Mouse (Mus musculus): ENCODE results near the gene Sox21. TPM values are rescaled to one million over a fixed set of nuclear protein-coding genes. Genes with fewer than 3 reads are reported as not detected.
A peak's percentile ranks its signal among the peaks of the same experiment; 100 is the strongest.

Sox21 gene
- polyA plus RNA-seq, 2 experiments: 0.65 to 0.98 TPM

DNA sequence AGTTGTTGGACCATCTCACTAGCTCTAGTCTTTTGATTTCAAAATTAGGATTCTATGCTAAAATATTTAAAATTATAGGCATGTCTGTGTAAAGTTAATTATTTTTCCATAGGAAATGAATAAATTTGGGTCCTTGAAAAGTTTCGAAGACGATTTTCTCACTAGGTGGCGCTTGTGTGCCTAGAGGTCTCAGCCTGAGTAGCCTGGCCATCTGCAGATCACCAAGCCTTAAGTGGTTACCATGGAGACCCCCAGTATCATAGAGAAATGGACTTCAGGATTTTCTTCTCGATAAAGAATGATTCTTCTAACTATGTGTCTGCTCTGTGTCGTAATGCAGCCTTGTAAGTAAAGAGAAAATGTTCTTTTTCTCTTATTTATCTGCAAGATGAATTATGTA, 27.2 kb downstream of the Sox21 start:
- no peak overlapping the region for H3K4me3 ChIP-seq (replicated peaks; ENCODE audit: low read length)
- ATAC-seq (ENCODE audit: low FRiP score, low read depth) (no peak), DNase-seq (ENCODE audit: low spot score) (peak; percentile 65)
- H3K9ac ChIP-seq (ENCODE audit: low read depth, low read length, severe bottlenecking): no peak overlapping the region
- no peak overlapping the region for H3K4me2 ChIP-seq (replicated peaks; ENCODE audit: low read depth, low read length, severe bottlenecking)
- no peaks in the 10 kb centered on the region for H3K27me3 ChIP-seq (ENCODE audit: control insufficient read depth, insufficient read depth, low read length)
- no peak for TF ChIP-seq POLR2A (IDR thresholded peaks at IDR 0.05; ENCODE audit: borderline replicate concordance, extremely low read depth, insufficient read depth, insufficient read length)
- no peaks in the 10 kb centered on the region for H3K9me3 ChIP-seq (ENCODE audit: control insufficient read depth, low read length)
- 30% methylated on average over 5 of the region's 5 CpGs for WGBS
- no peaks in the 10 kb centered on the region for H3K4me1 ChIP-seq (ENCODE audit: control insufficient read depth, insufficient read depth, low read length)
- no peaks in the 10 kb centered on the region for H3K36me3 ChIP-seq (ENCODE audit: control insufficient read depth, insufficient read depth, low read length)
- H3K27ac ChIP-seq (replicated peaks; ENCODE audit: low read depth, low read length): no peak overlapping the region

DNA sequence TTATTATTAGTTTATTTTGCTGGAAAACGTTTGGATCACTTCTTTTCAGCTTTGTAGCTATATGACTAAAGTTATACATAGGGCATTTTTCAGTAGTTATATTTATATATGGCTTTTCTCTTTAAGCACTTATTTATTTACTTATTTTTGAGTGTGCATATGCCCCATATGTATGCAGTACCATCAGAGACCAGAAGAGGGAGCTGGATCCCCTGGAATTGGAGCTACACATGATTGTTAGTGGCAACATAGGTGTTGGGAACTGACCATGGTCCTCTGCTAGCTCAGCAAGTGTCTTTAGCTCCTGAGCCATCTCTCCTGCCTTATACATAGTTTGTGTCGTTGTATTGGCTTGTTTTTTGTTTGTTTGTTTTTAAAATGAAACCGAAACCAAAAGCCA, 29.5 kb downstream of the Sox21 start:
- Histone ChIP-seq H3K27ac (replicated peaks; ENCODE audit: low read depth, low read length) (no peak overlapping the region), H3K4me3 (replicated peaks; ENCODE audit: low read length) (no peak overlapping the region), H3K36me3 (ENCODE audit: control insufficient read depth, insufficient read depth, low read length) (no peaks in the 10 kb centered on the region), H3K27me3 (ENCODE audit: control insufficient read depth, insufficient read depth, low read length) (no peaks in the 10 kb centered on the region), H3K4me1 (ENCODE audit: control insufficient read depth, insufficient read depth, low read length) (no peaks in the 10 kb centered on the region), H3K9me3 (ENCODE audit: control insufficient read depth, low read length) (no peaks in the 10 kb centered on the region; the same call in 1 of the 2 replicates), H3K9ac (ENCODE audit: low read depth, low read length, severe bottlenecking) (no peak overlapping the region), H3K4me2 (replicated peaks; ENCODE audit: low read depth, low read length, severe bottlenecking) (no peak overlapping the region)
- no peak for TF ChIP-seq POLR2A (IDR thresholded peaks at IDR 0.05; ENCODE audit: borderline replicate concordance, extremely low read depth, insufficient read depth, insufficient read length)
- ATAC-seq (ENCODE audit: low FRiP score, low read depth) (no peak), DNase-seq (ENCODE audit: low spot score) (no peak)
- 77% methylated on average over 3 of the region's 3 CpGs for WGBS

DNA sequence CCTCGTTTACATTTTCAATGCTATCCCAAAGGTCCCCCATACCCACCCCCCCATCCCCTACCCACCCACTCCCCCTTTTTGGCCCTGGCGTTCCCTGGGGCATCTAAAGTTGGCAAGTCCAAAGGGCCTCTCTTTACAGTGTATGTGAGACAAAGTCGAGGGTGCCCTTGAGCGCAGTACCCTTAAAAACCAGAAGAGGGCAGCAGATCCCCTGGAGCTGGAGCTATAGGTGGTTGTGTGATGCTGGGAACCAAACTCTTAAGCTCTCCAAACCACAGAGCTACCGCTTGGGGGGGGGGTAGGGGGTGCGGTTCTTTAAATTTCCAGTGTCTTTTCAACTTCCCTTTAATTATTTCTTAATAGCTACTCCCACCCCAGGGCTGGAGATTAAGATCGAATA, 33.8 kb downstream of the Sox21 start:
- Histone ChIP-seq H3K4me2 (replicated peaks; ENCODE audit: low read depth, low read length, severe bottlenecking) (no peak overlapping the region), H3K27me3 (ENCODE audit: control insufficient read depth, insufficient read depth, low read length) (no peaks in the 10 kb centered on the region), H3K27ac (replicated peaks; ENCODE audit: low read depth, low read length) (no peak overlapping the region), H3K36me3 (ENCODE audit: control insufficient read depth, insufficient read depth, low read length) (no peaks in the 10 kb centered on the region), H3K9ac (ENCODE audit: low read depth, low read length, severe bottlenecking) (no peak overlapping the region), H3K4me1 (ENCODE audit: control insufficient read depth, insufficient read depth, low read length) (no peaks in the 10 kb centered on the region), H3K9me3 (ENCODE audit: control insufficient read depth, low read length) (no peaks in the 10 kb centered on the region; the same call in 1 of the 2 replicates), H3K4me3 (replicated peaks; ENCODE audit: low read length) (no peak overlapping the region)
- ATAC-seq (ENCODE audit: low FRiP score, low read depth) (no peak), DNase-seq (ENCODE audit: low spot score) (no peak)
- no peak for TF ChIP-seq POLR2A (IDR thresholded peaks at IDR 0.05; ENCODE audit: borderline replicate concordance, extremely low read depth, insufficient read depth, insufficient read length)
- 74% methylated on average over 7 of the region's 7 CpGs for WGBS

GRCm38 (mm10) chr14:118202006-118202405, 34.8 kb downstream of the Sox21 start:
- H3K4me2 ChIP-seq (replicated peaks; ENCODE audit: low read depth, low read length, severe bottlenecking): no peak overlapping the region
- H3K27ac ChIP-seq (replicated peaks; ENCODE audit: low read depth, low read length): no peak overlapping the region
- no peaks in the 10 kb centered on the region; the same call in 1 of the 2 replicates for H3K27me3 ChIP-seq (ENCODE audit: control insufficient read depth, insufficient read depth, low read length)
- no peaks in the 10 kb centered on the region for H3K4me1 ChIP-seq (ENCODE audit: control insufficient read depth, insufficient read depth, low read length)
- no peak overlapping the region for H3K9ac ChIP-seq (ENCODE audit: low read depth, low read length, severe bottlenecking)
- no peaks in the 10 kb centered on the region for H3K36me3 ChIP-seq (ENCODE audit: control insufficient read depth, insufficient read depth, low read length)
- no peak for DNase-seq (ENCODE audit: low spot score)
- no peak for ATAC-seq (ENCODE audit: low FRiP score, low read depth)
- 88% methylated on average over 5 of the region's 5 CpGs for WGBS
- no peaks in the 10 kb centered on the region; the same call in 1 of the 2 replicates for H3K9me3 ChIP-seq (ENCODE audit: control insufficient read depth, low read length)
- H3K4me3 ChIP-seq (replicated peaks; ENCODE audit: low read length): no peak overlapping the region
- TF ChIP-seq POLR2A (IDR thresholded peaks at IDR 0.05; ENCODE audit: borderline replicate concordance, extremely low read depth, insufficient read depth, insufficient read length): no peak

DNA sequence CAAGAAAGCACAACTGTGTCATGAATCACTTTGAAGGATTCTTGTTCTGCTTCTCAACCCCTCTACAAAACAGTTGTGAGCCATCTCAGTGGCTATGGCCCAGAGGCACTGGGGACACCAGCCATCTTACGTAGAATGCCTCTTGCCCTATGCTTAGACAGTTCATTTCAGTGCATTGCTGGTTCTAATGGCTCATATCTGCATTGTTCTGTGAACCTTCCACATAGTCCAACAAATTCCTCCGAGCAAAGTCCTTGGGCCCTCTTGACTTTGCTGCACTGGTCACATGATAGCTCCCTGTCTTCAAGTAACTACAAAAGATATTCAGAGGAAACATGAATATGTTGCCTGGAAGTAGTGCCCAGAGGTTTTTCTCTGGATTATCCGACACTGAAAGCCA, 36.1 kb downstream of the Sox21 start:
- no peak overlapping the region for H3K27ac ChIP-seq (replicated peaks; ENCODE audit: low read depth, low read length)
- WGBS: 92% methylated on average over 3 of the region's 3 CpGs
- no peak for TF ChIP-seq POLR2A (IDR thresholded peaks at IDR 0.05; ENCODE audit: borderline replicate concordance, extremely low read depth, insufficient read depth, insufficient read length)
- H3K4me3 ChIP-seq (replicated peaks; ENCODE audit: low read length): no peak overlapping the region
- no peaks in the 10 kb centered on the region; the same call in 1 of the 2 replicates for H3K27me3 ChIP-seq (ENCODE audit: control insufficient read depth, insufficient read depth, low read length)
- no peak overlapping the region for H3K9ac ChIP-seq (ENCODE audit: low read depth, low read length, severe bottlenecking)
- no peaks in the 10 kb centered on the region for H3K36me3 ChIP-seq (ENCODE audit: control insufficient read depth, insufficient read depth, low read length)
- DNase-seq (ENCODE audit: low spot score) (no peak), ATAC-seq (ENCODE audit: low FRiP score, low read depth) (no peak)
- no peak overlapping the region for H3K4me2 ChIP-seq (replicated peaks; ENCODE audit: low read depth, low read length, severe bottlenecking)
- H3K4me1 ChIP-seq (ENCODE audit: control insufficient read depth, insufficient read depth, low read length): no peaks in the 10 kb centered on the region
- H3K9me3 ChIP-seq (ENCODE audit: control insufficient read depth, low read length): no peaks in the 10 kb centered on the region; the same call in 1 of the 2 replicates

DNA sequence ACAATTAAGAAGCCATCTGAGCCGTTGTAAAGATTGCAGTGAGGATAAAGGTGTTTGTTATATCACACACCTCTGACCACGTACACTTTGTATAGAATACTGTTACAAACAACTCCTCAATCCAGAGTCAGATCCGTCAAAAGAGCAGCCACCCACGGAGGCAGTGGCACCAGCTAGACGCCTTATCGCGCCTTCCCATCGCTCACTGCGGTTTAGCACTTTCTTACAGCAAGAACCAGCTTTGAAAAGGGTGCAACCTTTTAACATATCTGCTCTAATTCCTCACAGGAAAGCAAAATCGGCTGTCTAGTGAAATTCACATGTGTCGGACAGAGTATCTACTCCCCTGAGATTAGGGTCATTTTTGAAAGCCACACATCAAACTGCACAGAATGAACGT, 39.8 kb downstream of the Sox21 start:
- no peaks in the 10 kb centered on the region for H3K36me3 ChIP-seq (ENCODE audit: control insufficient read depth, insufficient read depth, low read length)
- no peak overlapping the region for H3K4me2 ChIP-seq (replicated peaks; ENCODE audit: low read depth, low read length, severe bottlenecking)
- WGBS: 66% methylated on average over 12 of the region's 12 CpGs
- H3K4me3 ChIP-seq (replicated peaks; ENCODE audit: low read length): no peak overlapping the region
- H3K27ac ChIP-seq (replicated peaks; ENCODE audit: low read depth, low read length): no peak overlapping the region
- peaks cover 5% of the 10 kb centered on the region; the same call in 1 of the 2 replicates for H3K27me3 ChIP-seq (ENCODE audit: control insufficient read depth, insufficient read depth, low read length)
- H3K9me3 ChIP-seq (ENCODE audit: control insufficient read depth, low read length): no peaks in the 10 kb centered on the region
- DNase-seq (ENCODE audit: low spot score) (no peak), ATAC-seq (ENCODE audit: low FRiP score, low read depth) (no peak)
- H3K4me1 ChIP-seq (ENCODE audit: control insufficient read depth, insufficient read depth, low read length): no peaks in the 10 kb centered on the region
- TF ChIP-seq POLR2A (IDR thresholded peaks at IDR 0.05; ENCODE audit: borderline replicate concordance, extremely low read depth, insufficient read depth, insufficient read length): no peak
- no peak overlapping the region for H3K9ac ChIP-seq (ENCODE audit: low read depth, low read length, severe bottlenecking)

All from limb, embryonic 14.5 days (tissue).